Mouse (Mus musculus): ENCODE data around the gene Kalrn. TPM values are rescaled to one million over a fixed set of nuclear protein-coding genes. Genes with fewer than 3 reads are reported as not detected.

Gene Kalrn
- polyA plus RNA-seq, 1 experiment from 2014 or later, result 9.2 TPM

DNA sequence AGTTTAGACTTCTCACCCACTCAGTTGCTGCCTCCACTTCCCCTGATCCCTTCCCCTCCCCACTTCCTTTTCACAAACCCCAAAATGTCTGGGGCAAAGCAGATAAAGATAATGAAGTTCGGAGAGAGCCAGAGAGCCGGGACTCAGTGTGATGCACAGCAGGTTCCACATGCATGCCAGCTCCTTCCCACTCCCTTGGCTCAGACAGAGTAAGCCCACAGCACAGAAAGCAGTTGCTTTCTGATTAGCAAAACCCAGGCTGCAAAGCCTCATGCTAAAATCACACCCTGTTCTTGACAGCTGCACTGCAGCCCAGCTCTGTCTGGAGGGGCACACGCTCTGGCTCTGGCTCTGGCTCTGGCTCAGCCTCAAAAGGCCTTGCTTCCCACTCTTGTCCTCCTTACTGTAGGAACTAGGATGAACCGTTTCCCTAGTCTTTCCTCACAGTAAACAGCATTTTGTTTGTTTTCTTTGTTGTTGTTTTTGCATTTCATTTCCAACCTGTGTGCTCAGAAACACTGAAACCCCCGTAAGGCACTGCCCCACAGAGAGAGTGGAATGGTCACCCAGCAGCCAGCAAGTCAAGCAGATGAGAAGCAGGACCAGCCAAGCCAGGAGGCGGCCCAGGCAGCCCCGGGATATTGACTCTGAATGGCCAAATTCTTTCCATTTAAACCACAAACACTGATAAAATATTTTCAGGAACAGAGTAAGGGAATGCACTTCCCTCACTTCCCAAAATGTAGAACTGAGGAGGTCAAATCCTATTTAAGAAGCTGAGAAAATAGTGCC, 230.8 kb downstream of the Kalrn start:
- Histone ChIP-seq H3K27ac (no peak overlapping the region; the same call in 1 of the 2 replicates), H3K9me3 (no peaks in the 10 kb centered on the region), H3K36me3 (no peaks in the 10 kb centered on the region), H3K27me3 (no peaks in the 10 kb centered on the region), H3K4me2 (no peak overlapping the region), H3K4me3 (no peak overlapping the region), H3K4me1 (peaks cover under 1% of the 10 kb centered on the region; the same call in 1 of the 2 replicates), H3K9ac (no peak overlapping the region)
- 58% methylated on average over 7 of the region's 7 CpGs for WGBS
- ATAC-seq (ENCODE audit: insufficient number of reproducible peaks, low FRiP score, low TSS enrichment, low read depth), result no peak

DNA sequence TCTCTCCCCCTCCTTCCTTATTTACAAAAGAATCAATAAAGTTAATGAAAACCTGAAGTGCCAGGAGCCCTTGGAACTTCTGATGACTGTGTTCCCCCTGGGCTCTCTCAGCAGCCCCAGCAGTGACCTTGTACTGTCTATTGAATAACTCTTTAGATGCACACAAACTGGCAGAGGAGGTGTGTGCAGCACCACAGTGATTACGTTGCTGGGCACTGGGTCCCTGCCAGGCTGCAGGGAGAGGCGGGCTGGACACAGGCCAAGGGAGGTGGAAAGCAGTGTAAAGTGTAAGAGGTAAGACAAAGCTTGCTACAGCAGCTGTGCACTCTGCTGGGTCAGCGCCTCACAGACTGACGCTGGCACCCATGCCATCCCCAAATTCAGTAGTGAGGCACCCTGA, 238.4 kb downstream of the Kalrn start:
- H3K9ac ChIP-seq, result no peak overlapping the region
- H3K4me2 ChIP-seq, result no peak overlapping the region
- H3K4me1 ChIP-seq, result peaks cover 18% of the 10 kb centered on the region; the same call in 1 of the 2 replicates
- no peaks in the 10 kb centered on the region for H3K36me3 ChIP-seq
- no peak for ATAC-seq (ENCODE audit: insufficient number of reproducible peaks, low FRiP score, low TSS enrichment, low read depth)
- 54% methylated on average over 4 of the region's 4 CpGs for WGBS
- no peaks in the 10 kb centered on the region for H3K9me3 ChIP-seq
- H3K4me3 ChIP-seq, result no peak overlapping the region
- H3K27me3 ChIP-seq, result no peaks in the 10 kb centered on the region
- H3K27ac ChIP-seq, result no peak overlapping the region

DNA sequence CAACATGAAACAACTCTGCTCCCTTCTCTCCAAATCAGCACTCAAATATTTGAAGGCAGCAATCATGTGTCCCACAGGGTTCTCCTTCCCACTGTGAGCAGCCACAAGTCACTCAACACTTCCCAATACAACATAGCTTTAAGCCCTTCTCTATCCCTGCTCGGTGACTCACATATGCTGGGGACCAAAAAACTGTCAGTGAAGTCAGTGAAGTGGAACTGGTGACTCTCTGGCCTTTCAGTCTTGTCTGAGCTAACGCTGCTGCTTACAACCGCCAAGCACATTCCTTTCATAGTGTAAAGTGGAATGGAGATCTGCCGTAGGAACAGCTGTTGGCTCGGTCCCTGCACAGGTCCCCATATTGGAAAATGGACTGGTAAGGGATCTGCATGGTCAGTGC, 241.7 kb downstream of the Kalrn start:
- WGBS, result 42% methylated on average over 5 of the region's 5 CpGs
- no peaks in the 10 kb centered on the region for H3K36me3 ChIP-seq
- 0 out of 2 replicates have a peak overlapping the region, but pooled peaks have one; percentile 7 for H3K27ac ChIP-seq
- H3K27me3 ChIP-seq, result no peaks in the 10 kb centered on the region
- no peak overlapping the region for H3K4me3 ChIP-seq
- no peak overlapping the region for H3K4me2 ChIP-seq
- no peaks in the 10 kb centered on the region for H3K9me3 ChIP-seq
- ATAC-seq (ENCODE audit: insufficient number of reproducible peaks, low FRiP score, low TSS enrichment, low read depth), result peak; percentile 64
- peaks cover 22% of the 10 kb centered on the region; the same call in 1 of the 2 replicates for H3K4me1 ChIP-seq
- H3K9ac ChIP-seq, result no peak overlapping the region

DNA sequence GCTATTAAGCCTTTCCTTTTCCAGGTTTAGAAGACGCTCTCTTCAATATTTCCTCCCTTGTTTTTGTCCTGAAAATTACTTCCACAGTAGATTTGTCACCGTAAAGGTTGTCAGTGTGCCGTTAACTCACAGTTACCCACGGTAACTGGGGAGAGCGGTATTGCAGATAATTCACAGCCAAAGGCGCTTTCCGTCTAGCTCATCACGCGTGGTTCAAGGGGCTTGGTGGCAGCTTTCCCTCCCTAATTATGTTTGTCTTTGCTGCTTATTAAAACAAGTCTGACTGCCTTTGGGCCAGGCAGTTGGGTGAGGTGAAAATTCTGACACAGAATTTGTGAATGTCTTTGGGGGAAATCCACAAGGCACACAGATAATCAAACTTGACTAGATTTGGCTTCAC, 243.5 kb downstream of the Kalrn start:
- H3K4me2 ChIP-seq, result no peak overlapping the region
- WGBS, result 52% methylated on average over 9 of the region's 9 CpGs
- no peaks in the 10 kb centered on the region for H3K9me3 ChIP-seq

DNA sequence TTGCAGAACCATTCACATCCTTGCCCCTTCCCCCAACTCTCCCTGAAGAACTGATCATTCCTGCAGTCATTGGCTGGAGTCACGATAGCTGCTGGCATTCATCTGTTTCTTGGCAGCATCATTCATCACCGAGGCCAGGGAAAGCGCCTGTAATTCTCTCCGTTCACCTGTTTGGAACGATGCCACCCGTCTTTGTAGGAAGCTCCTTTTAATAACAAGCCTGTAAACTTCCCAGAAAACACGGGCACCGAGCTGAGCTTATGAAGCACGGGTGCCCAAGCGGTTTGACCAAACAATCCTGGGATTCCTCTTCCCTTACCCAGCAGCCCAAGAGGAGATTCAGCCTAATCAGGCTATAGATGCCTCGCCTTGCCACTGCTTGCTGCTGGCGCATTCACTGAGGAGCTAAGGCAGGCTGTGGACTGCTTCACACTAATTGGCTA, 243.9 kb downstream of the Kalrn start:
- peaks cover 16% of the 10 kb centered on the region; the same call in 1 of the 2 replicates for H3K4me1 ChIP-seq
- H3K27me3 ChIP-seq, result no peaks in the 10 kb centered on the region
- H3K4me2 ChIP-seq, result no peak overlapping the region
- no peak for ATAC-seq (ENCODE audit: insufficient number of reproducible peaks, low FRiP score, low TSS enrichment, low read depth)
- no peaks in the 10 kb centered on the region for H3K9me3 ChIP-seq
- 29% methylated on average over 12 of the region's 12 CpGs for WGBS
- H3K4me3 ChIP-seq, result no peak overlapping the region
- H3K9ac ChIP-seq, result no peak overlapping the region
- H3K36me3 ChIP-seq, result no peaks in the 10 kb centered on the region
- no peak overlapping the region for H3K27ac ChIP-seq

More for the DNA sequence above, 243.5 kb downstream of the Kalrn start:
- no peak overlapping the region for H3K9ac ChIP-seq
- no peaks in the 10 kb centered on the region for H3K36me3 ChIP-seq
- no peak overlapping the region for H3K4me3 ChIP-seq
- no peak for ATAC-seq (ENCODE audit: insufficient number of reproducible peaks, low FRiP score, low TSS enrichment, low read depth)
- no peak overlapping the region for H3K27ac ChIP-seq
- no peaks in the 10 kb centered on the region for H3K27me3 ChIP-seq
- H3K4me1 ChIP-seq, result peaks cover 20% of the 10 kb centered on the region; the same call in 1 of the 2 replicates

DNA sequence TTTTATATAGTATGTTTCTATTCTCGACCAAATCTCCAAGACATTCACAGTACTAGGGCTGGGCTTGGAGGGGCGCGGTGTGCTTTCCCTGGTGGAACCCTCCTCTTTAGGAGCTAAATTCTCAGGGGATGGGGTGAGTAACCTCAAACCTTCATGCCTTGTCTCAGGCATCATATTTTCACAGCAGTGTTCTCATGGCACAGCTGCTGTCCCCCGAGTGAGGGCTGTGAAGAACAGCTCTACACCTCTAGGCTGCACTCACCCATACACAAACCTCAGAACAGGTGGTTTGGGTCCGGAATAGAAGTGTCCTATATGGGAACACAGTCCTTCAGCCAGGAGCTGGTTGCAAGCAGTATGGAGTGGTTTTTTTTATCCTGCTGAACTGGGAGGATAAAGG, 245.4 kb downstream of the Kalrn start:
- Histone ChIP-seq H3K4me2 (no peak overlapping the region), H3K4me3 (no peak overlapping the region), H3K27ac (no peak overlapping the region), H3K9me3 (no peaks in the 10 kb centered on the region), H3K36me3 (no peaks in the 10 kb centered on the region), H3K4me1 (peaks cover 13% of the 10 kb centered on the region; the same call in 1 of the 2 replicates), H3K27me3 (no peaks in the 10 kb centered on the region), H3K9ac (no peak overlapping the region)
- ATAC-seq (ENCODE audit: insufficient number of reproducible peaks, low FRiP score, low TSS enrichment, low read depth), result no peak
- 64% methylated on average over 5 of the region's 5 CpGs for WGBS

DNA sequence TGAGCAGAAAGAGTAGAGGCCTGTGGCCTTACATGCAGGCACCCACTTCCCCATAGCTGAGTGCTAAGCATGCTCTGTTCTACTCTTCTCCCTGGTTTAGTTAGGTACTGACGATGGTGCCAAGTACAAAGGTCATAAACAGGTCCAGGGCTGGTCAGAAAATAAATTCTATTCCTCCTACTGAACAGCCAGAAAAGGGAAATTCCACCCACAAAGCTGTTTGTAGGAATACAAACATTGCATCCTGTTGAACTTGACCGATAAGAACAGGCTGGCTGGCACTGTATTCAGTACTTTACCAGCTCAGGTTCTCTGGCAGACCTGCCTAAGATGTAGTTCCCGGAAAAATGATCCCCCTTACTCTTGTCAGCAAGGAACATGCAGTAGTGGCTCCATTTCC, 247.5 kb downstream of the Kalrn start:
- WGBS, result 85% methylated on average over 3 of the region's 3 CpGs

DNA sequence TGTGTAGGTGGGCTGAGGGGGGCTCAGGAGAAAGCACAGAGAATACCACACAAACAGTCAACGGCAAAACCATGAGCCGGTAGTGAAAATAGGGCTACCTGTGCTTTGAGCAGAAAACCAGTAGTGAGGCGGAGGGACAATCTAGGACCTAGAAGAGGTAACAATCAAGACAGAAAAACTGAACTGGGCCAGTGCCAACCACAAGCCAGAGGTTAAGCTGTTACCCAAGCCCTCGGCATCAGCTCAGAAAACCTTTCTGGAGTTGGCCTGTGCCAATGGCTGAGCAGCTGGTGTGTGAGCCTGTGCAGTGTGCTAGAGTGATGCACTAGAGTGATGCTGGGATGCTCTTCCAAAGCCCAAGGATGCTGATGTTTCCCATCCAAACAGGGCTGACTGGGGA, 248.2 kb downstream of the Kalrn start:
- Histone ChIP-seq H3K9ac (no peak overlapping the region), H3K4me3 (no peak overlapping the region), H3K4me2 (no peak overlapping the region), H3K9me3 (no peaks in the 10 kb centered on the region), H3K36me3 (no peaks in the 10 kb centered on the region), H3K27ac (no peak overlapping the region), H3K4me1 (peaks cover 5% of the 10 kb centered on the region; the same call in 1 of the 2 replicates), H3K27me3 (no peaks in the 10 kb centered on the region)
- no peak for ATAC-seq (ENCODE audit: insufficient number of reproducible peaks, low FRiP score, low TSS enrichment, low read depth)
- 92% methylated on average over 4 of the region's 4 CpGs for WGBS

More for the DNA sequence above, 247.5 kb downstream of the Kalrn start:
- no peak for ATAC-seq (ENCODE audit: insufficient number of reproducible peaks, low FRiP score, low TSS enrichment, low read depth)
- H3K27me3 ChIP-seq, result no peaks in the 10 kb centered on the region
- no peaks in the 10 kb centered on the region for H3K36me3 ChIP-seq
- no peak overlapping the region for H3K4me2 ChIP-seq
- no peaks in the 10 kb centered on the region for H3K9me3 ChIP-seq
- peaks cover 5% of the 10 kb centered on the region; the same call in 1 of the 2 replicates for H3K4me1 ChIP-seq
- no peak overlapping the region for H3K9ac ChIP-seq
- no peak overlapping the region for H3K27ac ChIP-seq
- H3K4me3 ChIP-seq, result no peak overlapping the region

DNA sequence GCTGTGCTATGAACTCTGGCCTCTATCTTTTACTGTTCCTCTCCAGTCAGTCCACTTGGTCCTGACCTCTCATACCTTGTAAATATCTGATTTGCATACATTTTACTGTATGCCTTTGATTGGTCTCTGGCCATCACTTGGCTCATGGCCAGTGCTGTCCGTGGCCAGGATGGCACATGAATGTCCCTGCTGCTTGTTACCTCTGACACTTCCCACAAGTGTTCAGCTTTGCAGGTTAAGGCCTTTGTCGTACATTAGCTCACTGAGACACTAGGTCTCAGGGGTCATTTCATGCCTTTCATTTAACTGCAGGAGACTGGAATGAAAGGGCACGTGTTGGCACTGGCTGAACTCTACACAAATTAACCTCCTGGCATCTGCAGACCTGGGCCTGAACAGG, 248.6 kb downstream of the Kalrn start:
- Histone ChIP-seq H3K4me2 (no peak overlapping the region), H3K9ac (no peak overlapping the region), H3K27ac (no peak overlapping the region), H3K9me3 (no peaks in the 10 kb centered on the region), H3K4me3 (no peak overlapping the region), H3K4me1 (peaks cover 5% of the 10 kb centered on the region; the same call in 1 of the 2 replicates), H3K36me3 (no peaks in the 10 kb centered on the region), H3K27me3 (no peaks in the 10 kb centered on the region)
- 72% methylated on average over 3 of the region's 3 CpGs for WGBS
- ATAC-seq (ENCODE audit: insufficient number of reproducible peaks, low FRiP score, low TSS enrichment, low read depth), result no peak

DNA sequence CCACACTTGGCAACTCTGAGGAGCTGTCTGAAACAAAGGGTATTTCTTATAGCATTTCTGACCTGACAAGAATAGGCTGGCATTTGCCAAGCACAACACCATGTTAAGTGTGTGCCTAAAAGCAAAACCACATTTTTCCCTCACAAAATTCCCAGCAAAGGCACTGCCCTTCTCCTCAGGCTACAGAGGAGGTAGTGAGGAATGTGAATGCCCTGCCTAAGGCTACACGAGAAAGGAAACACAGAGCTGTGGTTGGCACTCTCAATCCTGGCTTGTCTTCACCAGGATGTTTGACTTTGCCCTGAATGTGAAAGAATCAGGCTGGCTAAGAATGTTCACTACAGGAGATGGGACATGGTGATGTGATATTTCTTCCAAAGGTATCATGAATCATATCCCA, 249.8 kb downstream of the Kalrn start:
- no peak for ATAC-seq (ENCODE audit: insufficient number of reproducible peaks, low FRiP score, low TSS enrichment, low read depth)
- H3K4me2 ChIP-seq, result no peak overlapping the region
- H3K27ac ChIP-seq, result no peak overlapping the region
- H3K9ac ChIP-seq, result no peak overlapping the region
- H3K4me3 ChIP-seq, result no peak overlapping the region
- H3K9me3 ChIP-seq, result no peaks in the 10 kb centered on the region
- no peaks in the 10 kb centered on the region for H3K4me1 ChIP-seq
- H3K27me3 ChIP-seq, result no peaks in the 10 kb centered on the region
- no peaks in the 10 kb centered on the region for H3K36me3 ChIP-seq
- 47% methylated on average over 1 of the region's 1 CpGs for WGBS

DNA sequence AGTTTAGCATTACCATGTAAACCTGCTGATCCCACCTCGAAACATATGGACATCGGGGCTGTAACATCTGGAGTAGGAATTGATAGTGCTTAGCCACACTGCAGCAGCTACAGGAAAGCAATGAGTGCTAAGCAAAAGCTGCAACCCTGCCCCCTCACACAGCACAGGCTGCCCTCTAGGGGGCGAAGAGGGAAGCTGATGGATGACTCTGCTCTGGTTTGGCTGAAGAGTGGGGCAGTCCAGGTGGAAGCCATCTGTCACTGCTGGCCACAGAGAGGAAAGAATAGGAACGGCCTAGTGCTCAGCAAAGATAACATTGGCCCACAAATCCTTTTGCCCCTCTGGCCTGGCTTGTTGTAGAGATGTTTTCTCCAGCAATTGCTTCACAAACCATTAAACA, 250.8 kb downstream of the Kalrn start:
- WGBS, result 16% methylated on average over 4 of the region's 4 CpGs
- Histone ChIP-seq H3K36me3 (no peaks in the 10 kb centered on the region), H3K9ac (no peak overlapping the region), H3K4me2 (no peak overlapping the region), H3K27ac (no peak overlapping the region), H3K4me3 (no peak overlapping the region), H3K27me3 (no peaks in the 10 kb centered on the region), H3K9me3 (no peaks in the 10 kb centered on the region), H3K4me1 (no peaks in the 10 kb centered on the region)
- ATAC-seq (ENCODE audit: insufficient number of reproducible peaks, low FRiP score, low TSS enrichment, low read depth), result no peak

DNA sequence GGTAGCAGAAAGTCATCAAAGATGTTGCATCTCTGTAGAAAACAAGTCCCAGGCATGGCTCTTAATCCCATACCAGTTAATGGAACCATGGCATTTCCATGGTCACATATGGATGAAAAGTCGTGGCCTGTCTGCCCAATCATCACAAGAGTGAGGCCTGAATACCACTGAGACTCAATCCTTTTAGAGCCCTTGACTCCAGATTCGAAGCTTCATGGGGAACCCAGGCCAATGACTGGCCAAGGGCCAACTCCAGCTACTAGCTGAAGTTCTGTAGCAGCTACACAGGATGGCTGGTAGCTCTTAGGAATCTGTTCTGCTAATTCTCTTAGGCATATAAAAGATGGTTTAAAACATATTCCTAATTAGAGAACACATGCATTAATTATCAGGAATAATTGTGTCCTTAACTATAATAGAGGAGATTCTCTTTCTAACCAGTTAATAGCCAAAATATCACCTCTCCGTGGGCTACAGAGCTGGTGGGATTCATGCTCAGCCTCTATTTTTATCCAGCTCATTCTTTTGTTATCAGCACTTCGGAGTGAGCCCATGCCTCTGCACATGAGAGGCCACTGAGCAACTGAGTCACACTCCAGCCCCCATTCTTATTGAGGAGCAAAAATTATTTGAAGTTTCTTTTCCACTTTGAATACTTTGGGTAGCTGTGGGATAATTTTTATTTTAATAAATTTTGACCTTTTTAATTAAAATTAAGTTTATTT, 252.1 kb downstream of the Kalrn start:
- 74% methylated on average over 4 of the region's 4 CpGs for WGBS
- H3K9me3 ChIP-seq, result no peaks in the 10 kb centered on the region
- H3K4me2 ChIP-seq, result no peak overlapping the region
- H3K27ac ChIP-seq, result no peak overlapping the region
- no peak overlapping the region for H3K4me3 ChIP-seq
- no peak overlapping the region for H3K9ac ChIP-seq
- no peaks in the 10 kb centered on the region for H3K27me3 ChIP-seq
- no peak for ATAC-seq (ENCODE audit: insufficient number of reproducible peaks, low FRiP score, low TSS enrichment, low read depth)
- no peaks in the 10 kb centered on the region for H3K4me1 ChIP-seq
- H3K36me3 ChIP-seq, result no peaks in the 10 kb centered on the region

Data from limb, embryonic 15.5 days (tissue).